Mouse (Mus musculus): ENCODE measurements at regions not wholly inside any gene's neighbourhood (a gene's known extent, or its start where the extent isn't known, plus 50 kb on each side); places are given as distances from the start of the nearest gene placed in this dataset.

DNA sequence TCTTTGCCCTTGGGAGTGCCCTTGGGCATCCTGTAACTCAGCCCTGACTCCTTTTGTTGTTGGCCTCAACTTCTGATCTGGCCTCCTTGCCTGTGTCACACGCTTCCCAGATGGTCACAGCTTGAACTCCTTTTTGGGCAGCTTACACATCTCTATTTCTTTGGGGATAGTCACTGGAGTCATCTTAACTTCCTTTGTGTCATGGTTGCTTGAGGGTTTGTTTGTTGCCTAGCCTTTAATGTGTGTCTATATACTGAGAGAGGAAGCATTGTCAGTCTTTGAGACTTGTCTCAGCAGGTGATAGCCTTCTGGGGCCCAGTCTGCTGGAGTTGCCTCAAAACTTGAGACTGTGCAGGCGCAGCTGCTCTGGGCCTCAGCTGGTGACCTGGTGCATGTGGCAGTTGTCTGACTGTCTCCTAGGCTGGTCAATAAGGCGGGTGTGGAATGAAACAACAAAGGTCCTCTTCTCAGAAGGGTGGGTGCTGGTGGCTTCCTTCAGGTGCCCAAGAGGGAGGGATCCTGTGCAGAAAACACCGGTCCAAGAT is 157.5 kb downstream of the Tpra1 start:
- no peak for DNase-seq (ENCODE audit: low read depth)
- TF ChIP-seq CTCF (IDR thresholded peaks at IDR 0.05; ENCODE audit: borderline replicate concordance, extremely low read depth, insufficient read depth, insufficient read length) (no peak), POLR2A (IDR thresholded peaks at IDR 0.05; ENCODE audit: borderline replicate concordance, extremely low read depth, insufficient read depth, insufficient read length, poor library complexity, severe bottlenecking) (no peak)

DNA sequence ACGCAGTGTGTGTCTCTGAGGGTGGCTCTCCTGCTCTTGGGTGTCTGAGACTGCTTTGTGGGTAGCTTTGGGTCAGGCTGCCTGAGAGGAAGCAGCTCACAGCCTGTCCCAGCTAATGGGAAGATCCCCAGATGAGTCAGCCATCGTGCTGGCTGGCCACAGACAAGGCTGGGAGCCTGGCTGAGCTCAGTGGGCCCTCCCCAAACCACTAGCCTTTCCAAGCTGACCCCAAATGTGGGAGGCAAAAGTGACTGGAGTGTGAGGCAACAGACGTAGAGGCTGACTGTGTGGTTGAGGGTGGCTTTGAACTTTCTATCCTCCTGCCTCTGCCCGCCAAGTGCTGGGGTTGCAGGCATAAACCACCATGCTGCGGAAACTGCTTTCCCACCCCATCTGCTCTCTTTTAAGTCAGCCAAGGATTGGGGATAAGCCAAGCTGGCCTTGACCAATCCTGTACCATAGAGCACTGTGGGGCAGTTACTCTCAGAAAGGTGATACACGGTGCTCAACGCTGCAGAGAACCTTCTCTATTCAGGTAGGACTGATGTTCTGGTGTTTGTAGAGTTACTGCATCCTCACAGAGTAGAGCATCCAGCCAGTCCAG is 163.0 kb downstream of the Tpra1 start:
- no peak for DNase-seq (ENCODE audit: low read depth)

DNA sequence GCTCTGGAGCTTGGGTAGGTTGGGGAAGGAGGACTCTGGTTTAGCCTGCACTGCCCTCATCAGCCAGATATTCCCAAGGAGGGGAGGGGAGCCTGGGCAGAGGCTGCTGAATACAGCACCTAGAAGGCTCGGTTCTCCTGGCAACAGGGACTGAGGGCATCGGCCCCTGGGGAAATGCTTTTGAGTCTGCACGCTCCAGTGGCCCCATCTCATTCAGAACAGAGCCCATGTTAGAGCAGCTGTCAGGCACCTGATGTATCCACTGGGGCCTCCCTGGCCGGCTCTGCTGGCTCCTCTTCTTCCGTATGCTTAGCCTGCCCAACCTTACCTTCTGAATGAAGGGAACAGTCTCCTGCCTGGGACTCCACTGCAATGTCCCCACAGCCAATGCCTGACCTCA is 164.5 kb downstream of the Tpra1 start:
- DNase-seq (ENCODE audit: low read depth), result peak; percentile 31
- TF ChIP-seq CTCF (IDR thresholded peaks at IDR 0.05; ENCODE audit: borderline replicate concordance, extremely low read depth, insufficient read depth, insufficient read length) (no peak), POLR2A (IDR thresholded peaks at IDR 0.05; ENCODE audit: borderline replicate concordance, extremely low read depth, insufficient read depth, insufficient read length, poor library complexity, severe bottlenecking) (no peak)

More for the DNA sequence above, 163.0 kb downstream of the Tpra1 start:
- TF ChIP-seq CTCF (IDR thresholded peaks at IDR 0.05; ENCODE audit: borderline replicate concordance, extremely low read depth, insufficient read depth, insufficient read length) (no peak), POLR2A (IDR thresholded peaks at IDR 0.05; ENCODE audit: borderline replicate concordance, extremely low read depth, insufficient read depth, insufficient read length, poor library complexity, severe bottlenecking) (no peak)

DNA sequence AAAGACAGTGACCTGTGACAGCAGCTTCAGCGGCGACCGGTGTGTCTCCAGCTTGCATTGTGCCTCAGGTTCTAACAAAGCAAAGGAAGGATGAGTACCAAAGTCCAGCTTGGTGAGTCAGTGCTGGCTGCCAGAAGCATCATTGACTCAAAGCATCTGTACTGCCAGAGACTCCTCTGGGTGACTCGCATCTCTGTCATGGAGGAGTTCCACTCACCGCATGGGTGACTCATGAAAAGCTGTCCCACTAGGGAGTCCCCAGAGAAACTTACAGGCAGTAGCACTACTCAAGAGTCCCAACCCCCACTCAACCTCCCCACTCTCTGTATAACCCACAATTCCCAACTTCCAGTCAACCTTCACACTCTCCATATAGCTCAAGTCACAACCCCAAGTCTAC is 166.2 kb downstream of the Tpra1 start:
- no peak for DNase-seq (ENCODE audit: low read depth)

GRCm38 (mm10) chr6:89069108-89069507 is 167.1 kb downstream of the Tpra1 start:
- peak; percentile 67 for DNase-seq (ENCODE audit: low read depth)
- no peak for TF ChIP-seq CTCF (IDR thresholded peaks at IDR 0.05; ENCODE audit: borderline replicate concordance, extremely low read depth, insufficient read depth, insufficient read length)
- no peak for TF ChIP-seq POLR2A (IDR thresholded peaks at IDR 0.05; ENCODE audit: borderline replicate concordance, extremely low read depth, insufficient read depth, insufficient read length, poor library complexity, severe bottlenecking)

More for the DNA sequence above, 166.2 kb downstream of the Tpra1 start:
- TF ChIP-seq CTCF (IDR thresholded peaks at IDR 0.05; ENCODE audit: borderline replicate concordance, extremely low read depth, insufficient read depth, insufficient read length) (no peak), POLR2A (IDR thresholded peaks at IDR 0.05; ENCODE audit: borderline replicate concordance, extremely low read depth, insufficient read depth, insufficient read length, poor library complexity, severe bottlenecking) (no peak)

GRCm38 (mm10) chr6:89070011-89070410 is 168.0 kb downstream of the Tpra1 start:
- DNase-seq (ENCODE audit: low read depth), result no peak
- TF ChIP-seq CTCF (IDR thresholded peaks at IDR 0.05; ENCODE audit: borderline replicate concordance, extremely low read depth, insufficient read depth, insufficient read length), result no peak
- TF ChIP-seq POLR2A (IDR thresholded peaks at IDR 0.05; ENCODE audit: borderline replicate concordance, extremely low read depth, insufficient read depth, insufficient read length, poor library complexity, severe bottlenecking), result no peak

GRCm38 (mm10) chr6:89071766-89072165 is 169.7 kb downstream of the Tpra1 start:
- DNase-seq (ENCODE audit: low read depth), result no peak
- TF ChIP-seq POLR2A (IDR thresholded peaks at IDR 0.05; ENCODE audit: borderline replicate concordance, extremely low read depth, insufficient read depth, insufficient read length, poor library complexity, severe bottlenecking) (no peak), CTCF (IDR thresholded peaks at IDR 0.05; ENCODE audit: borderline replicate concordance, extremely low read depth, insufficient read depth, insufficient read length) (no peak)

GRCm38 (mm10) chr6:89072569-89072968 is 170.5 kb downstream of the Tpra1 start:
- TF ChIP-seq POLR2A (IDR thresholded peaks at IDR 0.05; ENCODE audit: borderline replicate concordance, extremely low read depth, insufficient read depth, insufficient read length, poor library complexity, severe bottlenecking), result no peak
- TF ChIP-seq CTCF (IDR thresholded peaks at IDR 0.05; ENCODE audit: borderline replicate concordance, extremely low read depth, insufficient read depth, insufficient read length), result no peak
- no peak for DNase-seq (ENCODE audit: low read depth)

- TF ChIP-seq POLR2A (IDR thresholded peaks at IDR 0.05; ENCODE audit: borderline replicate concordance, extremely low read depth, insufficient read depth, insufficient read length, poor library complexity, severe bottlenecking), result no peak
- TF ChIP-seq CTCF (IDR thresholded peaks at IDR 0.05; ENCODE audit: borderline replicate concordance, extremely low read depth, insufficient read depth, insufficient read length), result no peak
- DNase-seq (ENCODE audit: low read depth), result no peak
Observed at GRCm38 (mm10) chr6:89081624-89082300, 179.7 kb downstream of the Tpra1 start.

- no peak for DNase-seq (ENCODE audit: low read depth)
- TF ChIP-seq POLR2A (IDR thresholded peaks at IDR 0.05; ENCODE audit: borderline replicate concordance, extremely low read depth, insufficient read depth, insufficient read length, poor library complexity, severe bottlenecking) (no peak), CTCF (IDR thresholded peaks at IDR 0.05; ENCODE audit: borderline replicate concordance, extremely low read depth, insufficient read depth, insufficient read length) (peak; percentile 26; the same call in 1 of the 2 replicates)
Observed at GRCm38 (mm10) chr6:89084437-89084836, 182.4 kb downstream of the Tpra1 start.

- TF ChIP-seq POLR2A (IDR thresholded peaks at IDR 0.05; ENCODE audit: borderline replicate concordance, extremely low read depth, insufficient read depth, insufficient read length, poor library complexity, severe bottlenecking), result no peak
- TF ChIP-seq CTCF (IDR thresholded peaks at IDR 0.05; ENCODE audit: borderline replicate concordance, extremely low read depth, insufficient read depth, insufficient read length), result no peak
- DNase-seq (ENCODE audit: low read depth), result no peak
Observed at GRCm38 (mm10) chr6:89085151-89085550, 183.1 kb downstream of the Tpra1 start.

Data from brain, embryonic 14.5 days (tissue).